9 mouse cellular contexts compared by ENCODE assay signal in the genomic region with DNA sequence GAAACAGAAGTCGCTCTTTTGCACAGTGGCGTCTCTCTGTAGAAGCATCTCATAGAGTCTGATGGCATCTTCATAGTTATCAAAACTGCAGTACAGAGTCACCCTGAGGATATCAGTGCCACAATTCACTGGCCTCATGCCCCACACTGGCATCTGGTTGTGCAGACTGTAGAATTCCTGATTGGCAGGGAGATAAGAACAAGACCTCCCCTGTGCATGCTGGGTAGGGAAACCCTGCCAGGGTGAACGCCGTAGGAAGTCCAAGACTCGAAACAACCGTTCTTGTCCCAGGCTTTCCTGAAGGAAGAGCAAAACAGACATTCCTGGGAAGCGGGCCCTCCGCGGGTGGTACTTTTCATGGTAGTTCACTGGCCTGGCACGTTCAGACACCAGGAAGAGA. TPM values are rescaled to one million over a fixed set of nuclear protein-coding genes. Genes with fewer than 3 reads are reported as not detected.
DNase-seq lines count a peak whose midpoint lies in the region; ATAC-seq and TF ChIP-seq lines count a peak whose summit lies in the region.
"Had no signal": no experiment of that assay in that cellular context is flagged by ENCODE, and none has a peak within 500 bp of the region (broad histone marks: within the 10 kb centered on the region; RNA-seq: fewer than 3 reads in every experiment).

No protein-coding gene starts in this region.

- H3K4me3 ChIP-seq in forebrain, embryonic 10.5 days, result no peak overlapping the region
- H3K4me3 ChIP-seq in forebrain, embryonic 12.5 days (replicated peaks), result no peak overlapping the region
- no peak overlapping the region for H3K4me3 ChIP-seq in kidney, adult 2 months (ENCODE audit: insufficient read depth, low read depth, low read length)
- 0 out of 2 replicates have a peak overlapping the region, but pooled peaks have one; percentile 12 for H3K4me3 ChIP-seq in intestine, postnatal 0 days (ENCODE audit: low read depth, low read length)

- no peaks in the 10 kb centered on the region for H3K9me3 ChIP-seq in forebrain, embryonic 10.5 days
- H3K9me3 ChIP-seq in forebrain, embryonic 12.5 days, result no peaks in the 10 kb centered on the region
- no peaks in the 10 kb centered on the region for H3K9me3 ChIP-seq in intestine, postnatal 0 days (ENCODE audit: control insufficient read depth)

- 0 out of 2 replicates have a peak overlapping the region, but pooled peaks have one; percentile 15 for H3K27ac ChIP-seq in forebrain, embryonic 10.5 days
- no peak overlapping the region for H3K27ac ChIP-seq in forebrain, embryonic 12.5 days
- H3K27ac ChIP-seq in kidney, adult 2 months (ENCODE audit: insufficient read depth, low read depth, low read length), result no peak overlapping the region
- H3K27ac ChIP-seq in intestine, postnatal 0 days (ENCODE audit: low read depth, low read length), result peak overlapping the region; percentile 46; the same call in 1 of the 2 replicates

- no peaks in the 10 kb centered on the region for H3K36me3 ChIP-seq in forebrain, embryonic 10.5 days (replicated peaks)
- H3K36me3 ChIP-seq in forebrain, embryonic 12.5 days (replicated peaks), result no peaks in the 10 kb centered on the region
- no peaks in the 10 kb centered on the region for H3K36me3 ChIP-seq in kidney, adult 2 months (ENCODE audit: control insufficient read depth, insufficient read depth, low read length)
- H3K36me3 ChIP-seq in intestine, postnatal 0 days (ENCODE audit: control insufficient read depth, insufficient read depth), result no peaks in the 10 kb centered on the region

- no peak for TF ChIP-seq POLR2A in kidney, adult 2 months (IDR thresholded peaks at IDR 0.05; ENCODE audit: low read depth, low read length)

- H3K4me2 ChIP-seq in forebrain, embryonic 12.5 days, result no peak overlapping the region
- peak overlapping the region; percentile 21; the same call in 1 of the 2 replicates for H3K4me2 ChIP-seq in intestine, postnatal 0 days (replicated peaks; ENCODE audit: low read depth)

- TF ChIP-seq CTCF in kidney, adult 2 months (conservative IDR thresholded peaks at IDR 0.05; ENCODE audit: insufficient read depth, insufficient read length, low read depth, low read length), result no peak
- no peak for TF ChIP-seq CTCF in intestine, postnatal 0 days (IDR thresholded peaks at IDR 0.05; ENCODE audit: low read depth)

- H3K27me3 ChIP-seq in forebrain, embryonic 10.5 days (ENCODE audit: poor library complexity, severe bottlenecking), result no peaks in the 10 kb centered on the region
- H3K27me3 ChIP-seq in forebrain, embryonic 12.5 days, result no peaks in the 10 kb centered on the region
- H3K27me3 ChIP-seq in kidney, adult 2 months (replicated peaks; ENCODE audit: control insufficient read depth, insufficient read depth, low read length), result no peaks in the 10 kb centered on the region
- H3K27me3 ChIP-seq in intestine, postnatal 0 days (replicated peaks; ENCODE audit: control insufficient read depth, insufficient read depth, low read length), result no peaks in the 10 kb centered on the region

- no peak for ATAC-seq in forebrain, embryonic 12.5 days (ENCODE audit: low FRiP score)
- no peak for ATAC-seq in intestine, postnatal 0 days

- DNase-seq in forebrain, embryonic 10.5 days (ENCODE audit: extremely low spot score, low spot score), result no peak
- DNase-seq in kidney, postnatal 10 days, result peak; percentile 6
- DNase-seq in kidney, adult 2 months, result no peak
- peak; percentile 21 to 54 for DNase-seq in lung, postnatal 4 days
- no peak for DNase-seq in left cerebral cortex, postnatal 36 days (ENCODE audit: low spot score in 2 of 2)
- no peak for DNase-seq in cerebellum, adult 8-10 months

- intact Hi-C loops in left cerebral cortex, postnatal 36 days (cut with DNase I), result no loop called here

- WGBS in forebrain, embryonic 10.5 days, result 92% methylated on average over 10 of the region's 10 CpGs
- WGBS in forebrain, embryonic 12.5 days, result 91% methylated on average over 10 of the region's 10 CpGs
- WGBS in kidney, adult 2 months, result 87% methylated on average over 10 of the region's 10 CpGs
- WGBS in intestine, postnatal 0 days, result 90% methylated on average over 10 of the region's 10 CpGs

- H3K4me1 ChIP-seq in forebrain, embryonic 10.5 days, result no peaks in the 10 kb centered on the region
- H3K4me1 ChIP-seq in forebrain, embryonic 12.5 days, result no peaks in the 10 kb centered on the region
- no peaks in the 10 kb centered on the region for H3K4me1 ChIP-seq in kidney, adult 2 months (ENCODE audit: control insufficient read depth, insufficient read depth, low read length)
- H3K4me1 ChIP-seq in intestine, postnatal 0 days (replicated peaks; ENCODE audit: control insufficient read depth, insufficient read depth, low read length), result no peaks in the 10 kb centered on the region

- no peak overlapping the region for H3K9ac ChIP-seq in forebrain, embryonic 12.5 days
- no peak overlapping the region for H3K9ac ChIP-seq in intestine, postnatal 0 days (ENCODE audit: low read depth, low read length)

RNA-seq across cellular contexts. Expression of a gene that starts 5.1 kb away (rescaled TPM):
- polyA plus RNA-seq in forebrain, embryonic 10.5 days (2016; fragmentation: Nextera tagmentation; extraction: Ambion mirVana), result 0.31 and 0.32 TPM in 2 replicates
- 0.27 and 0.29 TPM in 2 replicates for polyA plus RNA-seq in forebrain, embryonic 12.5 days (2016; fragmentation: Nextera tagmentation; extraction: Ambion mirVana)
- 0.08 TPM in 1 of 2 replicates, not detected in the other for polyA plus RNA-seq in kidney, adult 2 months (2012; rRNA removed)
- 0.07 and 0.14 TPM in 2 replicates for polyA plus RNA-seq in intestine, postnatal 0 days (2015; fragmentation: Nextera tagmentation; extraction: Ambion mirVana)
- total RNA-seq in left cerebral cortex, postnatal 36 days (2021), result under 1 TPM in 1 of 2 experiments, not detected in 1; 0.36 TPM
- total RNA-seq: monocyte, adult 5-6 weeks had no signal

Comparison
In these comparisons a context has a peak if more than half of its experiments do, and no peak if none do; other contexts are left out.
1. DNase-seq: peak in kidney, postnatal 10 days (single experiment) and lung, postnatal 4 days (2 of 2); none in forebrain, embryonic 10.5 days (single experiment), kidney, adult 2 months (single experiment), left cerebral cortex, postnatal 36 days (0 of 2) and cerebellum, adult 8-10 months (single experiment).
2. H3K27ac ChIP-seq: peak in forebrain, embryonic 10.5 days (single experiment) and intestine, postnatal 0 days (single experiment); none in forebrain, embryonic 12.5 days (single experiment) and kidney, adult 2 months (single experiment).